Mouse (Mus musculus) heart, embryonic 15.5 days (tissue): ENCODE data around the gene Ncan. TPM values are rescaled to one million over a fixed set of nuclear protein-coding genes. Genes with fewer than 3 reads are reported as not detected.
A peak's percentile ranks its signal among the peaks of the same experiment; 100 is the strongest.

Source experiments
- ATAC-seq: fragments of 200-750 bp; cut with Nextera tagmentation; replicated peaks from 2 replicates; pipeline ENCODE4 v1.8.0; 2017; ENCODE audit warnings: low read depth, moderate TSS enrichment; ENCODE audit not compliant: insufficient number of reproducible peaks, insufficient read depth, low FRiP score
- H3K27ac ChIP-seq: fragments of 300-500 bp; sonication (generic); 2 replicates; pipeline ENCODE4 v1.5.1; 2015; ENCODE audit warnings: mild to moderate bottlenecking, inconsistent platforms
- H3K27me3 ChIP-seq: fragments of 300-500 bp; sonication (generic); 2 replicates; pipeline ENCODE4 v1.6.1; 2015; ENCODE audit warnings: inconsistent platforms
- H3K36me3 ChIP-seq: fragments of 300-500 bp; sonication (generic); 2 replicates; pipeline ENCODE4 v1.6.1; 2015; ENCODE audit warnings: mild to moderate bottlenecking, inconsistent platforms
- H3K4me1 ChIP-seq: fragments of 300-500 bp; sonication (generic); replicated peaks from 2 replicates; pipeline ENCODE4 v1.6.1; 2015; ENCODE audit warnings: inconsistent platforms
- H3K4me2 ChIP-seq: fragments of 300-500 bp; sonication (generic); 2 replicates; pipeline ENCODE4 v1.6.1; 2015; ENCODE audit warnings: inconsistent platforms, mild to moderate bottlenecking, moderate library complexity
- H3K4me3 ChIP-seq: fragments of 300-500 bp; sonication (generic); 2 replicates; pipeline ENCODE4 v1.5.1; 2015; ENCODE audit warnings: mild to moderate bottlenecking, inconsistent platforms
- H3K9ac ChIP-seq: fragments of 300-500 bp; sonication (generic); 2 replicates; pipeline ENCODE4 v1.6.1; 2015; ENCODE audit warnings: mild to moderate bottlenecking, inconsistent platforms
- H3K9me3 ChIP-seq: fragments of 300-500 bp; sonication (generic); replicated peaks from 2 replicates; pipeline ENCODE4 v1.6.1; 2016; ENCODE audit warnings: inconsistent platforms
- WGBS: fragments of 180-500 bp; shearing (Covaris S2); methylation state at CpG from one replicate; pipeline ENCODE4 v1.1.7; 2015; ENCODE audit warnings: mixed read lengths; 5-methylcytosine and 5-hydroxymethylcytosine counted together
- polyA plus RNA-seq: library from polyadenylated mRNA; unstranded; fragments of >200 nt; fragmentation: Nextera tagmentation; extraction: Ambion mirVana; gene quantifications from 2 replicates; pipeline ENCODE4 v1.2.1, GENCODE M21; 2015

The Ncan gene
- 0.16 and 0.71 TPM in 2 replicates for polyA plus RNA-seq

DNA sequence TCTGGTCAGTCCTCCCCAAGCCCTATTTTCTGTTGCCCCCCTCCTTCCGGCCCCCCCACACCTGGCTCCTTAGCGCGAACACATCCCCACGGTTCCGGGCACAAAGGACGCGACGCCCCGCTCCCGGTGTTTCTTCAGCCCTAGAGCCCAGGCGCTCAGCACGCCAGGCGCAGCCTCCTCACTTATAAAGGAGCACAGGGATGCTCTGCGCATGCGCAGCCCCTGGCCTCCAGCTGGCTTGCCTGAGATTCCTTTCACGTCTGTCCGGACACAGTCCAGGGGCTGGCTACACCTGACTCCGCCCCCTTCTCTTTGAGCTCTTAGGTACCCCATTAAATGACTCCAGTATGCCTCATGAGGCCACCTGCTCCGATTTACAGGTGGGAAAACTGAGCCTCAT is at the start of gene Ncan:
Gene Ncan (minus strand): TSS at position 207 of the 400 bp plus-strand sequence.
- Histone ChIP-seq H3K27ac (no peak within 1 kb of the TSS), H3K4me1 (peaks cover 5% of the 10 kb centered on the region; the same call in 1 of the 2 replicates), H3K36me3 (no peaks in the 10 kb centered on the region), H3K4me2 (0 out of 2 replicates have a peak within 1 kb of the TSS, but pooled peaks have one; percentile 20), H3K9me3 (no peaks in the 10 kb centered on the region), H3K9ac (no peak within 1 kb of the TSS), H3K4me3 (no peak within 1 kb of the TSS), H3K27me3 (peaks cover 75% of the 10 kb centered on the region)
- WGBS = 3% methylated on average over 19 of the region's 19 CpGs
- ATAC-seq = no peak

DNA sequence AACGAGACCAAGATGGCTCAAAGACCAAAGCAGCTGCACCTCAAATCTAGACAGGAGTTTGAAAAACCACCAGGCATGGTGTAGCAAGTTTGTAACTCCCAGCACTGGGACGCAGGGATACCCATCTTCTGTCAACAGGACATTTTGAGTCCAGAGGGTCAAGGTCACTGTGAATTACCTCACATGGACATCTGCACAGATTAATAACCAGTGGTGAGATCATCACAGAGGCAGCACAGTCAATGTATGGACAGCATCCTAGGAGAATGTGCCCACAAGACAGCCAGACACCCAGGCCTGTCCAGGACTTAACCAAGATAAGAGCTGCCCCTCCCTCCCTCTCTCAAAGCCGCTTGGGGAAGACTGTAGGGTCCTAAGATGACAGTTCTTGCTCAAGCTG is 49.4 kb upstream of the Ncan start:
- ATAC-seq = no peak
- Histone ChIP-seq H3K9ac (no peak overlapping the region), H3K9me3 (no peaks in the 10 kb centered on the region), H3K27ac (no peak overlapping the region), H3K27me3 (peaks cover 21% of the 10 kb centered on the region), H3K4me1 (peaks cover 28% of the 10 kb centered on the region), H3K4me3 (no peak overlapping the region), H3K36me3 (no peaks in the 10 kb centered on the region), H3K4me2 (no peak overlapping the region)
- 59% methylated on average over 3 of the region's 3 CpGs for WGBS

DNA sequence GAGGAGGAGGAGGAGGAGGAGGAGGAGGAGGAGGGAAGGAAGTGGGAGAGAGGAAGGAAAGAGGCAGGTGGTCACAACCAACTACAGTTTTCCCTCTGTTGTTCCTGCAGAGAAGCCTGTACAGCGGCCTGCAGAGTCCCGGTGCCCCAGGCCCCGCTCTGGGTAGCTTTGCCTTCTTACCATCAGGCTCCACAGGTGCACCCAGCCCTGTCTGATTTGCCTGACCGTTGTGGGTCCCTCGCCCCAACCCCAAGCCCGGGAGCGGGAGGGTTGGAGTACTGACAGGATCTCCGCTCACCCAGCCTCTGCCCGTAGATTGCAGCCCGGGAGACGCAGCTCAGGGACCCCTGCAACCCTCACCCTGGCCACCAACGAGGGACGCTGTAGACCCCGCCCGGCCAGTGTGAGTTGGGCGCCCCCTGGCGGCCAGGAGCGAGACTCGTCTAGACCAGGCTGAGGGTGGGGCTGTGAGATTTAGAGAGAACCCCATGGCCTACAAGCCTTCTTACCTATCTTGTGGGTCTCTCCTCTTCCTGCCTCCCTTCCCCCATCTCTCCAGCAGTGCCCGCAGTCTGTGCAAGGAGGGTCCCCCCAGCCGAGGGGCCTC is 45.9 kb upstream of the Ncan start:
- Histone ChIP-seq H3K4me1 (peaks cover 9% of the 10 kb centered on the region), H3K27me3 (peaks cover 34% of the 10 kb centered on the region), H3K27ac (no peak overlapping the region), H3K9me3 (no peaks in the 10 kb centered on the region), H3K9ac (peak overlapping the region; percentile 26; the same call in 1 of the 2 replicates), H3K4me3 (peak overlapping the region; percentile 33), H3K4me2 (peak overlapping the region; percentile 62), H3K36me3 (no peaks in the 10 kb centered on the region)
- ATAC-seq = peak; percentile 81
- 3% methylated on average over 21 of the region's 21 CpGs for WGBS

DNA sequence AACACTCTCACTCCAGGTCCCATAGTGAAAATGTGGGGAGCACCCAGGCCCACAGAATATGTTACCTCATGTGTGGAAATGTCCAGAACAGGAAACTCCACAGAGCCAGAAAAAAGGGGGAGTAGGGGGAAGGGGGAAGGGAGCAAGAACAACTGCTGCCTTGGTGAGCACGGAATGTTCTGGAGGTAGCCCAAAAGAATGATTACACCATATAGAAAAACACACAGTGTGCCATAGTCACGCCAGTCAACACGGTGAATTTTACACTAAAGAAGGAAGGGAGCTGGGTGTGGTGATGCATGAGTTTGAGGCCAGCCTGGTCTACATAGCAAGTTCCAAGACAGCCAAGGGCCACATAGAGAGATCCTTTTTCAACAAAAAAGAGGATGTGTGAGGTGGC is 42.6 kb upstream of the Ncan start:
- peaks cover 14% of the 10 kb centered on the region for H3K4me1 ChIP-seq
- H3K27ac ChIP-seq = no peak overlapping the region
- 69% methylated on average over 3 of the region's 3 CpGs for WGBS
- H3K4me2 ChIP-seq = no peak overlapping the region
- no peak overlapping the region for H3K4me3 ChIP-seq
- no peaks in the 10 kb centered on the region for H3K36me3 ChIP-seq
- H3K9ac ChIP-seq = no peak overlapping the region
- H3K27me3 ChIP-seq = peaks cover 37% of the 10 kb centered on the region
- ATAC-seq = no peak
- H3K9me3 ChIP-seq = no peaks in the 10 kb centered on the region

DNA sequence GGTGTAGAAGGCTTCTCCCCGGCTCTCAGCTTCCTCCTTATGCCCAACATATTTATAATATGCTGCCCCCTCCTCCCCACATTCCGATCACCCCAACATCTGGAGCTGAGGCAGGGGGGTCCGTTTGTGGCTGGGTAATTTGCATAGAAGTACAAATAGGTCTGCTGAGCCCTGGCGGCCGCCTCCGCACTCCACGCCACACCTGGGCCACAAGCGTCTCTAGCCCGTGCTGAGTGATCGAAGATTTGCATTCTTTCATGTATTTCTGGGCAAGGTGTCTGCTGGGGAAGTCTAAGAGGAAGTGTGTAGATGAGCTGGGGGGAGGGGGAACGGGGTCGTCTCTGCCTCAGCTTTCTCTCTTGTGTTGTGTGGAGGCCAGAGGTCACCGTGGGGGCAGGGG is 39.3 kb upstream of the Ncan start:
- Histone ChIP-seq H3K9me3 (no peaks in the 10 kb centered on the region), H3K4me3 (no peak overlapping the region), H3K36me3 (no peaks in the 10 kb centered on the region), H3K9ac (no peak overlapping the region), H3K27me3 (peaks cover 25% of the 10 kb centered on the region), H3K4me1 (peaks cover 9% of the 10 kb centered on the region), H3K4me2 (no peak overlapping the region), H3K27ac (no peak overlapping the region)
- 55% methylated on average over 13 of the region's 13 CpGs for WGBS
- ATAC-seq = no peak

DNA sequence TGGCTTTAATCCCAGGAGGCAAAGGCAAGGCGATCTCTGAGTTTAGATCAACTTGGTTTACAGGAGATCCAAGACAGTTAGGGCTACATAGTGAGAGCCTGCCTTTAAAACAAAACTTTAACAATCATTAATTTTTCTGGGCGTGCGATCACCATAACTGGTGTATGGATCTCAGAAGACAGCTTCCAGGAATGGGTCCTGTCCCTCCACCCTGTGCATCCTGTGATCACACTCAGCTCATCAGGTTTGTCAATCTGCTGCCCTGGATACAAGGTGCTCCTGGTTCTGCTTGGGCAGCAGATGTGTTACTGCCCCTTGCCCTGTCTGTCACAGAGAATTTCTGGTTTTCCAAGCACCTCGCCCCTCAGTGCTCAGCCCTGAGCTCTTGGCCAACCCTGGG is 38.5 kb upstream of the Ncan start:
- no peak overlapping the region for H3K9ac ChIP-seq
- H3K4me1 ChIP-seq = peaks cover 9% of the 10 kb centered on the region
- no peak for ATAC-seq
- H3K4me2 ChIP-seq = peak overlapping the region; percentile 86; the same call in 1 of the 2 replicates
- H3K4me3 ChIP-seq = no peak overlapping the region
- 71% methylated on average over 4 of the region's 4 CpGs for WGBS
- no peak overlapping the region for H3K27ac ChIP-seq
- no peaks in the 10 kb centered on the region for H3K9me3 ChIP-seq
- no peaks in the 10 kb centered on the region for H3K36me3 ChIP-seq
- peaks cover 23% of the 10 kb centered on the region; the same call in 1 of the 2 replicates for H3K27me3 ChIP-seq

DNA sequence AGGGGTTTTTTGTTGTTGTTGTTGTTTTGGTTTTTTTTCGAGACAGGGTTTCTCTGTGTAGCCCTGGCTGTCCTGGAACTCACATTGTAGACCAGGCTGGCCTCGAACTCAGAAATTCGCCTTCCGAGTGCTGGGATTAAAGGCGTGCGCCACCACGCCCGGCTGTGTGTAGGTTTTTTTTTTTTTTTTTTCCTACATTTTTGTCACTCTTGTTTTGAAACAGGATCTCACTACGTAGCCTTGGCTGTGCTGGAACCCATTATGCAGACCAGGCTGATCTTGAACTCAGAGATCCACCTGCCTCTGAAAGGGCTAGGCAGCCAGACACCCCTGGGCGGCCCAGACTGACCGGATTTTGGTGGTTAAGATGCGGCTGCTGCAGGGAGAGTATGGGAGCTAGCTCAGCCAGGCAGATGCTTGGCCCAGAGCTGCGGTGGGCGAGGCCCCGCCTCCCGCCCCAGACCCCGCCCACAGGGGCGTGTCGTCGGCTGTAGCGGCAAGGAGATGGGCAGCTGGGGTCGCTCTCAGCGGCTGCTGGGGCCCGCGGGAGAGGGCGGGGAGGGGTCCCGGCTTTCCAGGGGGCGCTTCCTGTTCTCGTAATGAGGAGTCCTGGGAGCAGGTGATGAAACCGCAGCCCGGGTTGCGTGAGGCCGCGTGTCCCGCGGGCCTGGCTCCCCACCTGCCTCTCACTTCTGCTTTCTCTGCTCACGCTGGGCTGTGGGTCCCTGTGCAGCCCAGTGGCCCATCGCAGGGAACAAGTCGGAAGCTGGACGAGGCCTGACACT is 37.6 kb upstream of the Ncan start:
- peaks cover 18% of the 10 kb centered on the region; the same call in 1 of the 2 replicates for H3K27me3 ChIP-seq
- peaks cover 9% of the 10 kb centered on the region for H3K4me1 ChIP-seq
- H3K27ac ChIP-seq = no peak overlapping the region; the same call in 1 of the 2 replicates
- peak overlapping the region; percentile 86 for H3K4me2 ChIP-seq
- WGBS = 9% methylated on average over 38 of the region's 40 CpGs
- peak overlapping the region; percentile 55 for H3K4me3 ChIP-seq
- peak; percentile 74; the same call in 1 of the 2 replicates for ATAC-seq
- H3K9me3 ChIP-seq = no peaks in the 10 kb centered on the region
- H3K9ac ChIP-seq = peak overlapping the region; percentile 49
- H3K36me3 ChIP-seq = no peaks in the 10 kb centered on the region

DNA sequence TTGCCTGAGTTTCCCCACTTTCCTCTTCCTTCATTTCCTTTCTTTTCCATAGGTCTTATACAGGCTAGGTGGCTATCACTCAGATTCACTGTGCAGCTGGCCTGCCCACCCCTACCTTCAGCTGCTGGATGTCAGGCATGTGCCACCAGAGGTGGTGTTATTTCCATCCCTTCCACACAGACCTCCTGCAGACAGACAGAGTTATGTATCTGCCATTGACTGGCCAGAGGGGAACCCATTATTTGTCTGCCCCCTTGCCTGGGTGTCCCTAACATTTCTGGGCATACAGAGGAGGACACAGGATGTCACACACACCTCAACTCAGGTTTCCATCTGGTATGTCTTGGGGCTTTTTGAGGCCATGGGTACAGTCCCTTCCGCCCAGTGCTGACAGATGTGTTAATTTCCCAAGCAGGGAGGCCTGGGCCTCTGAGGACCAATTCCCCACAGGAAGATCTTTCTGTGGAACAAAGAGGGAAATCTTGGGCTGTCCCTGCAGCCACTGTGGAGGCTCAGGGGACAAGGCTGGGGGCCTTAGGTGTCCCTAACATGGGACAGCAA is 36.6 kb upstream of the Ncan start:
- Histone ChIP-seq H3K9me3 (no peaks in the 10 kb centered on the region), H3K4me2 (no peak overlapping the region), H3K9ac (no peak overlapping the region), H3K36me3 (no peaks in the 10 kb centered on the region), H3K27ac (no peak overlapping the region), H3K4me1 (peaks cover 13% of the 10 kb centered on the region), H3K27me3 (peaks cover 18% of the 10 kb centered on the region; the same call in 1 of the 2 replicates), H3K4me3 (no peak overlapping the region)
- no peak for ATAC-seq
- 93% methylated on average over 1 of the region's 1 CpGs for WGBS

DNA sequence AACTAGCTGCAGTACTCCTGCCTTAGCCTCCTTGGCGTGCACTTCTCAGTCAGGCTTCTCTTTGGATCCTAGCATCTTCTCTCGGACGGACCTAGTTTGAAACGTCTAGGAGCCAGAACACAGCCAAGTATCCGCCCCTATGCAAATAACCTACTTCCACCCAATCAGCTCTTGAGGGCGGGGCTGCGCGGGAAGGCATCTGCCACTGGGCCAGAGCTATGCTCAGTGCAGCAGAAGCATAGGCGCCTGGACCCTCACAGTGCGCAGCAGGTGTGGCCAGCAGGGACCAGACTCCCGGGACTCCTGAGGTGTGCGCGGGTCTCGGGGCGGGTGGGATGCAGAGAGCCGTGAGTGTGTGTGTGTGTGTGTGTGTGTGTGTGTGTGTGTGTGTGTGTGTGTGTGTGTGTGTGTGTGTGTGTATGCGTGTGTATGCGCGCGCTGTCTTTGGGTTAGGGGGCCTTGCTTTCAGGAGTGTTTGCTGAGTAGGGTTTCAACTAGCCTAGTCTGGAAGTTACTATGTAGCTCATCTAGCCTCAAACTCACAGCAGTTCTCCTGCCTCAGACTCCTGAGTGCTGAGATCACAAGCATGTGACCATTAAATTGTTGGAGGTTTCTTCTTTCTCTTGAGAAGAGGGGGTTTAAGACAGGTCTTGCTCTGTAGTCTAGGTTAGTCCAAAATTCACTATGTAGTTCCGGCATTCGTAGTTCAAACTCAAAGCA is 32.0 kb upstream of the Ncan start:
- H3K4me2 ChIP-seq = peak overlapping the region; percentile 48
- peak; percentile 94 for ATAC-seq
- no peak overlapping the region for H3K9ac ChIP-seq
- H3K27me3 ChIP-seq = peaks cover 30% of the 10 kb centered on the region
- no peak overlapping the region for H3K4me3 ChIP-seq
- H3K36me3 ChIP-seq = no peaks in the 10 kb centered on the region
- H3K27ac ChIP-seq = no peak overlapping the region
- H3K9me3 ChIP-seq = no peaks in the 10 kb centered on the region
- H3K4me1 ChIP-seq = peaks cover 6% of the 10 kb centered on the region
- 15% methylated on average over 21 of the region's 22 CpGs for WGBS

DNA sequence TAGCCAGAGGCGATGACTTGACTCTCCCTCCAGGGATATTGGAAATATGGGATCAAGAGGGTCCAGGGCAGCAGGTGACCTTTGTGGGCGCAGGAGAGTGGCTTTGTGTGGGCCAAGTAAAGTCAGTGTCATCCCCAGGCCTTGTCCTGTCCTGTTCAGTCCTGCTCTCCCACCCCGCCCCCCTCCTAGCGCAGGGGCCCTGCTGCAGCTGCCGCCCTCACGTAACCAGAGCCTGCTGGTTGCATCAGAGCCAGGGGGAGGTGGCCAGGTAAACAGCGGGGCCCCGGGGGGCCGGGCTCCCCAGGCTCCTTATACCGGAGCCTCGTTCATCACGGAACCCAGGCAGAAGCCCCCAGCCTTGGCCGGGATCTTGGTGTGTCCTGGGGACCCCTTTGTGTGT is 29.5 kb upstream of the Ncan start:
- ATAC-seq = no peak
- Histone ChIP-seq H3K27ac (no peak overlapping the region), H3K9me3 (no peaks in the 10 kb centered on the region), H3K9ac (no peak overlapping the region), H3K4me1 (peaks cover 6% of the 10 kb centered on the region), H3K27me3 (peaks cover 20% of the 10 kb centered on the region), H3K36me3 (peaks cover 19% of the 10 kb centered on the region), H3K4me2 (no peak overlapping the region), H3K4me3 (no peak overlapping the region)
- WGBS = 20% methylated on average over 13 of the region's 13 CpGs
